Mouse (Mus musculus) neural tube, embryonic 11.5 days (tissue): ENCODE results near the gene Ddx1. TPM values are rescaled to one million over a fixed set of nuclear protein-coding genes. Genes with fewer than 3 reads are reported as not detected.

ENCODE experiments used
- ATAC-seq: fragments of 200-750 bp; cut with Nextera tagmentation; 2 replicates; pipeline ENCODE4 v1.8.0; 2017; ENCODE audit warnings: moderate number of reproducible peaks, mild to moderate bottlenecking, moderate TSS enrichment, moderate library complexity; ENCODE audit not compliant: insufficient read depth, low FRiP score, low TSS enrichment
- DNase-seq: peaks from one replicate; pipeline ENCODE4 v3.0.0-alpha.2; 2015; ENCODE audit warnings: low spot score
- H3K27ac ChIP-seq: fragments of 300-500 bp; sonication (generic); 2 replicates; pipeline ENCODE4 v1.5.1; 2014; ENCODE audit warnings: low read depth, mild to moderate bottlenecking, low read length
- H3K27me3 ChIP-seq: fragments of 300-500 bp; sonication (generic); 2 replicates; pipeline ENCODE4 v1.6.1; 2014; ENCODE audit warnings: mild to moderate bottlenecking, low read length, mixed read lengths; ENCODE audit not compliant: control insufficient read depth, insufficient read depth
- H3K36me3 ChIP-seq: fragments of 300-500 bp; sonication (generic); 2 replicates; pipeline ENCODE4 v1.6.1; 2014; ENCODE audit warnings: mild to moderate bottlenecking, low read length, moderate library complexity, mixed read lengths; ENCODE audit not compliant: control insufficient read depth, insufficient read depth
- H3K4me1 ChIP-seq: fragments of 300-500 bp; sonication (generic); 2 replicates; pipeline ENCODE4 v1.6.1; 2014; ENCODE audit warnings: low read length, mixed read lengths; ENCODE audit not compliant: control insufficient read depth, insufficient read depth
- H3K4me2 ChIP-seq: fragments of 300-500 bp; sonication (generic); 2 replicates; pipeline ENCODE4 v1.6.1; 2014; ENCODE audit warnings: low read depth, mild to moderate bottlenecking, moderate library complexity
- H3K4me3 ChIP-seq: fragments of 300-500 bp; sonication (generic); 2 replicates; pipeline ENCODE4 v1.5.1; 2014; ENCODE audit warnings: low read depth, low read length
- H3K9ac ChIP-seq: fragments of 300-500 bp; sonication (generic); 2 replicates; pipeline ENCODE4 v1.6.1; 2014; ENCODE audit warnings: mild to moderate bottlenecking, low read length
- H3K9me3 ChIP-seq: fragments of 300-500 bp; sonication (generic); 2 replicates; pipeline ENCODE4 v1.6.1; 2016; ENCODE audit warnings: low read length; ENCODE audit not compliant: control insufficient read depth
- WGBS: fragments of 180-500 bp; shearing (Covaris S2); extraction: QIAGEN DNeasy Blood & Tissue Kit; methylation state at CpG from one replicate; pipeline ENCODE4 v1.1.7; 2014; 5-methylcytosine and 5-hydroxymethylcytosine counted together
- polyA plus RNA-seq: library from polyadenylated mRNA; unstranded; fragments of >200 nt; fragmentation: Nextera tagmentation; extraction: Ambion mirVana; gene quantifications from 2 replicates; pipeline ENCODE4 v1.2.1, GENCODE M21; 2014

The Ddx1 gene
- polyA plus RNA-seq, 1 experiment from 2014 or later: 215 TPM

DNA sequence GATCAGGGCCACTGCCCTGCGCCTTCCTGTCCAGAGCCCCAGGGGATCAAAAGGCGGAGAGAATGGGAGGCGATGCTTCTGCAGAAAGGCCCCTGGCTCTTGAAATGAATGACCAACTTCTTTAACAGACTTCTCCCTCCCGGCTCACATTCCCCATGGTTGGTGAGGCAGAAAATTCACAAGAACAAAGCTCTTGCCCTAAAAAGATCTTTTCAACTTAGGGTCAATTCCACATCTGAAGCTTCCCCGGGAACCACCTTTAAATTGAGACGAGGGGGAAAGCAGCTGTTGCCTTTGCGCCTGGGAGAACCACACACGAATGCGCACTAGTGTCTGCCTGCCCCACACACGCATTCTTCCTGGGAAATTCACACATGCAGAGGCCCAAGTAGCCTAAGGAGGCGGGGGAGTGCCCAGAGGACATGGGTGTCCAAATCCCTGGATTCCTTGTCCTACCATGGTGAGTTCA is 40.0 kb downstream of the Ddx1 start:
- peak; percentile 68 for ATAC-seq
- WGBS: 12% methylated on average over 11 of the region's 11 CpGs
- DNase-seq: peak; percentile 54

DNA sequence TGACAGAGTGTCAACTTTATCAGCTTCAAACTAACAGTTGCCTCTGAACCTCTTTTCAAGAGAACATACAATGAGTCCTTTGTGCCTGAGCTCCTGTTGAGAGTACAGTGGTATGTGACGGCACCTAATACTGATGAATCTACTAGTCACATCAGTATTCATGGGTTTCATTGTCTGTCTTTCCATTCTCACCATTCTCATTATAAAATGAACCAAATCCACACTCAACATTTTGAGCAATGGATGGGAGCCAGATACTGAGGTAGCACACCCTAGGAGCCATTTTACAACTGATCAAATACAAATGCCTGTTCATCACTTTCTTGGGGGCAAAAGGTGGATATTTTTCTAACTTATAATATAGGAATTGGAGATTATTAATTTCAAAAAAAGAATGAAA is 40.5 kb downstream of the Ddx1 start:
- WGBS: 15% methylated on average over 1 of the region's 1 CpGs
- no peak for ATAC-seq

More for the DNA sequence above, 40.0 kb downstream of the Ddx1 start:
- H3K4me3 ChIP-seq: no peak overlapping the region
- H3K9ac ChIP-seq: no peak overlapping the region
- no peaks in the 10 kb centered on the region for H3K9me3 ChIP-seq
- no peaks in the 10 kb centered on the region for H3K27me3 ChIP-seq
- no peak overlapping the region for H3K4me2 ChIP-seq
- H3K4me1 ChIP-seq: peaks cover 21% of the 10 kb centered on the region
- H3K36me3 ChIP-seq: no peaks in the 10 kb centered on the region
- peak overlapping the region; percentile 68 for H3K27ac ChIP-seq

DNA sequence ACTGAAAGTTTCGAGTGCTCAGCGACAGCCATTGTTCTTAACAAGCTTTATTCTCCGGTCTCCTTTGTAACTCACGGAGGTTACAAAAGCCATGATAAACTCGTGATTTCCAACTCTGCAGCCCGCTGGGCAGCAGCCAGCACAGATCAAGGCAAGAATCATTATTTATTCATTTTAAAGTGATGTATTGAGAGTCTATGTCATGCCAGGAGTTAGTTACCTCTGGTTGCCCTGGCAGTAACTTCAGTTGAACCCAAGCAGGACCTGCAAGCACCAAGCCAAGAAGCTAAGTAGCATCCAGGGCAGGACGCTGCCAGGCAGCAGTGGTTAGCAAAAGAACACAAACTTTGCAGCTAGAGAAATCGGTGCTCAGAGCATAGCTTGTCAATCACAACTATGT is 41.9 kb downstream of the Ddx1 start:
- no peak for DNase-seq
- H3K9me3 ChIP-seq: no peaks in the 10 kb centered on the region

More for the DNA sequence above, 40.5 kb downstream of the Ddx1 start:
- peak; percentile 36 for DNase-seq
- peak overlapping the region; percentile 68 for H3K27ac ChIP-seq
- no peak overlapping the region for H3K4me2 ChIP-seq
- H3K27me3 ChIP-seq: no peaks in the 10 kb centered on the region
- no peak overlapping the region for H3K4me3 ChIP-seq
- H3K4me1 ChIP-seq: peaks cover 21% of the 10 kb centered on the region
- no peaks in the 10 kb centered on the region for H3K36me3 ChIP-seq
- no peak overlapping the region for H3K9ac ChIP-seq
- H3K9me3 ChIP-seq: no peaks in the 10 kb centered on the region

DNA sequence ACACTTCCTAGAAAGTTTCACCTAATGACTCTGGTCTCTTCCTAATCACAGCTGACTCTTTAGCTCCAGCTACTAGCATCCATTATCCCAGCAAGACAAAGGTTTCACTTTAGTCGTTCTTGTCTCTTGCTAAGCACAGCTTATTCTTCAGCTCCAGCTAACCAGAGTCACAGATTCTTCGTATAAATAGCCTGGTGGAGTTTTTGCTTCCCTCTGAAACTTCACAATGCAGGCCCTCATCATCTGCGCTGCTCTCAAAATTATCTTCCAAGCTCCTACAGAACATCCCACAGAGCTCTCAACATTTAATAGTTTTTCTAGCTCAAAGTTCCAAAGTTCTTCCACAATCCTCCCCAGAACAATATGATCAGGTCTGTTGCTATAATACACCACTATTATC is 43.3 kb downstream of the Ddx1 start:
- H3K9me3 ChIP-seq: no peaks in the 10 kb centered on the region
- no peaks in the 10 kb centered on the region for H3K27me3 ChIP-seq
- no peak for DNase-seq
- H3K27ac ChIP-seq: no peak overlapping the region
- 83% methylated on average over 3 of the region's 3 CpGs for WGBS
- no peaks in the 10 kb centered on the region for H3K36me3 ChIP-seq
- H3K4me2 ChIP-seq: no peak overlapping the region
- no peak overlapping the region for H3K9ac ChIP-seq
- peaks cover 21% of the 10 kb centered on the region for H3K4me1 ChIP-seq
- no peak overlapping the region for H3K4me3 ChIP-seq
- ATAC-seq: no peak

More for the DNA sequence above, 41.9 kb downstream of the Ddx1 start:
- H3K9ac ChIP-seq: no peak overlapping the region
- WGBS: 46% methylated on average over 8 of the region's 8 CpGs
- no peak overlapping the region for H3K27ac ChIP-seq
- H3K36me3 ChIP-seq: no peaks in the 10 kb centered on the region
- H3K4me1 ChIP-seq: peaks cover 21% of the 10 kb centered on the region
- H3K27me3 ChIP-seq: no peaks in the 10 kb centered on the region
- no peak overlapping the region for H3K4me3 ChIP-seq
- H3K4me2 ChIP-seq: no peak overlapping the region
- ATAC-seq: no peak

DNA sequence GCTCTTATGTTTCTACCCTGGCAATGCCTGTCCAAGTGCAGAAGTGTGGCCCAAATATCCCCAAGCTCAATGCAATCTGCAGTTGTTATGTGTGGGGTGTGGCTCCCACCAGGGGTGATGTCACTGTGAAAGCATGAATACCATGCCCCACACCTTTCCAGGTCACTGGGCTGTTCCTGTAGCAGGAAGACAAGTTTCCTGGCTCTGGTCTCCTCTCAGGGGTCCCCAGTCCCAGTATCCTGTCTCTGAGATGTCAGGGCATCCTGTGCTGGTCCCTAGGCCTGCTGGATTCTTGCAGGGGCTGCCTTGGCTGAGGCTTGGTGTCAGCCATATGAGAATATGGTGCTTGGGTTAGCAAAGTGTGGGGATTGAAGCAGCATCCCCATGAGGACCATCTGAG is 46.7 kb downstream of the Ddx1 start:
- Histone ChIP-seq H3K27ac (no peak overlapping the region), H3K9ac (no peak overlapping the region), H3K36me3 (no peaks in the 10 kb centered on the region), H3K4me3 (no peak overlapping the region), H3K27me3 (no peaks in the 10 kb centered on the region), H3K9me3 (no peaks in the 10 kb centered on the region), H3K4me2 (no peak overlapping the region), H3K4me1 (0 out of 2 replicates have a peak, but pooled peaks cover 3% of the 10 kb centered on the region)
- ATAC-seq (no peak), DNase-seq (no peak)

DNA sequence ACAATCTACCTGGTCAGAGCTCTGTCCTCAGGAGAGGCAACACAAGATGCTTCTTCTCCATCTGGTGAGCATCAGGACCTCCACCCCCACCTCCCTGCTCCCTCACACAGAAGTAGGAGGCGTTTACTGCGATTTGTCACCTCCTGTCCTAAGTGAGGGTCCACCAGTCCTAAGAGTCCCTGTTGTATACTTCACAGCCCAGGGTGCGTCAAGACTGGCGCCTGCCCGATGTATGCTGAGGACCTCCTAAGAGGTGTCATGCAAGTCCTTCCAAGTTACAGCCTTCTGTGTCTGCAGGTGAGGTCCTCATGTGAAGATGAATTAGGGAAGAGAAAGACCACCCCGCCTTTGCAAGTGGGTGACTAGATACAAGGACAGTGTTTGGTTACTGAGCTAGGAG is 48.4 kb downstream of the Ddx1 start:
- Histone ChIP-seq H3K27ac (no peak overlapping the region), H3K4me3 (no peak overlapping the region), H3K4me2 (no peak overlapping the region), H3K4me1 (no peaks in the 10 kb centered on the region), H3K9me3 (no peaks in the 10 kb centered on the region), H3K27me3 (no peaks in the 10 kb centered on the region), H3K36me3 (no peaks in the 10 kb centered on the region), H3K9ac (no peak overlapping the region)
- DNase-seq (no peak), ATAC-seq (no peak)
- 76% methylated on average over 6 of the region's 6 CpGs for WGBS

DNA sequence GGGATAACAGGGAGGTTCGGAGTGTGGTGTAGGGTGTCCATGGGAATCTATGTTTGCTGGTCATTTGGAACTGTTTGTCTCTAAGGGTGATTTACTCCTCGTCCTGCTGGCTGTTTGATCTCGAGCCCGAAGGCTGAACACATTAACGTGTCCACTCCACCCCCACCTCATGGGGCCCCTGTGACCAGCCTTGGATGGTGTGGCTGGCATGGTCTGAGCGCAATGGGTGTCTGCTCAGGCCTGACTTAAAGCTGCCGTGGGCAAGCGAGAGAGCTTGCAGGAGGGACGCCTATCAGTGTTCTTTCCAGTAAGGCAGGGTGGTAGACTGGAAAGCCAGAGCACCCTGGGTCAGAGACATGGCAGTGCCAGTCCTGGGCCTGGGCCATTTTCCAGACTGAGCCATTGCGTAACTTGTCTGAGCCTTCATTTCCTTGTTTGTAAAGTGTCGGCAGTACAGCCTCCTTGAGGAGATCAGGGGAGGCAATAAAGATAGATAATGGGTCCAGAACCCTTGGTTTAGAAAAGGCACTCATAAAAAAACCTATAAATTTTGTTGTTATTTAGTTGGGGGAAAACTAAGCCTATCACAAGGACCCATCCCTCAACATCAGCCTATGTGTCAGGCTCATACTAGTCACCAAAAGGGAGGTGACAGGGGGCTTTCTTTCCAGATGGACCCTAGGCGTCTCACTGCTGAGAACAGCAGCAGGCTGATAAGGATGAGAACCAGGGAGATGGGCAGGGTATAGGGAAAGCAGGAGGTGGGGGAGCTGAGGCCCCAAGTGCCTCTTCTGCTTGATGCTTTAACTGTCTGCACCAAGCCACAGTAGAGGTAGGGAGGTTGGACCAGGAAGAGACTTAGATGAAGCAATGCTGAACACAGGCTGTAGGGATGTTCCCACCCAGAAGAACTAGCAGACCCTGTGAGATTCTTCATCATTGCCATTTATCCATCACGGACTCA is 49.4 kb downstream of the Ddx1 start:
- H3K4me1 ChIP-seq: no peaks in the 10 kb centered on the region
- H3K9me3 ChIP-seq: no peaks in the 10 kb centered on the region
- no peak overlapping the region for H3K27ac ChIP-seq
- no peak overlapping the region for H3K4me3 ChIP-seq
- no peak overlapping the region for H3K4me2 ChIP-seq
- H3K27me3 ChIP-seq: no peaks in the 10 kb centered on the region
- no peaks in the 10 kb centered on the region for H3K36me3 ChIP-seq
- WGBS: 67% methylated on average over 13 of the region's 13 CpGs
- H3K9ac ChIP-seq: no peak overlapping the region
- DNase-seq: no peak
- no peak for ATAC-seq

DNA sequence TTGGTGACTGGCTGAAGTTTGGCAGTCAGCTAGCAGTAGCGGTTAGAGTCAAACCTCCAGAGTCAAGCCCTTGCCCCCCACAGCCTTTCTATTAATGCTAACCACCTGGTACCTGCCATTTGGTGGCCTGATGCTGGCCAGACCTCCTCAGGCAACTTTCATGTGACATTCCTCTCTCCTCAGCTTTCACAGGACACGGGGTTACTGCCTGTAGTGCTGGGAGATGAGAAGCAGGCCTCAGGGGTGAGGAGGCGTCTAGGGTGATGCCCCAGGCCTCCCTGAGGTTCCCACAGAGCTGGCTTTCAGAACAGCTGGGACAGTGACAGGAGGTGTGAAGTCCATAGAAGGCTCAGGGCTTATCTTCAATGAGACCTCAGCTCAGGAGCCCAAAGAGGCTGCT is 50.9 kb downstream of the Ddx1 start:
- no peak for DNase-seq
- no peaks in the 10 kb centered on the region for H3K27me3 ChIP-seq
- no peaks in the 10 kb centered on the region for H3K36me3 ChIP-seq
- H3K27ac ChIP-seq: no peak overlapping the region
- 63% methylated on average over 3 of the region's 3 CpGs for WGBS
- H3K9me3 ChIP-seq: no peaks in the 10 kb centered on the region
- no peaks in the 10 kb centered on the region for H3K4me1 ChIP-seq
- no peak for ATAC-seq
- H3K4me2 ChIP-seq: no peak overlapping the region
- H3K4me3 ChIP-seq: no peak overlapping the region
- no peak overlapping the region for H3K9ac ChIP-seq

DNA sequence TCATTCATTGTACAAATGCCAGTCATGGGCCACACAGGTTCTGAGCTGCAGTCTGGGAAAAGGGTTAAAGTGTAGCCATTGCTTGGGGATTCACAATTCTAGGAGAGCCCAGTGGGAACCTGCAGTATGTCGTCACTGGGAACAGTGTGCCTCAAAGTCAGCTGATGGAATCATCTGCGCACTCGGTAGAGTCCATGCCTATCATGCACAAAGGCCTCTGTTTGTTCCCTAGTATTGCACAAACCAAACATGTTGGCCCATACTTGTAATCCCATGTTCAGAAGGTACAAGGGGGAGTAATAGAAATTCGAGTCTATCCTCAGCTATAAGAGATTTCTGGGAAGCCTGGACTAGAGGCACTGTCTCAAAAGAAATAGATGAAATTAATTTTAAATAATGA is 52.9 kb downstream of the Ddx1 start:
- WGBS: 76% methylated on average over 4 of the region's 4 CpGs
- no peaks in the 10 kb centered on the region for H3K27me3 ChIP-seq

More for the DNA sequence above, 52.9 kb downstream of the Ddx1 start:
- no peak overlapping the region for H3K27ac ChIP-seq
- ATAC-seq: no peak
- H3K9ac ChIP-seq: no peak overlapping the region
- no peak overlapping the region for H3K4me2 ChIP-seq
- H3K36me3 ChIP-seq: no peaks in the 10 kb centered on the region
- no peak for DNase-seq
- H3K4me1 ChIP-seq: no peaks in the 10 kb centered on the region
- H3K4me3 ChIP-seq: no peak overlapping the region
- no peaks in the 10 kb centered on the region for H3K9me3 ChIP-seq
